Mouse (Mus musculus) liver, postnatal 0 days (tissue): Measurements from ENCODE around the gene Ppat. TPM values are rescaled to one million over a fixed set of nuclear protein-coding genes. Genes with fewer than 3 reads are reported as not detected.

Experiments used
- ATAC-seq: fragments of 200-750 bp; cut with Nextera tagmentation; 2 replicates; pipeline ENCODE4 v1.8.0; 2017; ENCODE audit warnings: mild to moderate bottlenecking, moderate library complexity
- DNase-seq: peaks from one replicate; pipeline ENCODE4 v3.0.0-alpha.2; 2016
- H3K27ac ChIP-seq: fragments of 300-500 bp; sonication (generic); 2 replicates; pipeline ENCODE4 v1.5.1; 2014; ENCODE audit warnings: antibody characterized with exemption, moderate library complexity, mild to moderate bottlenecking, low read depth
- H3K27me3 ChIP-seq: fragments of 300-500 bp; sonication (generic); 2 replicates; pipeline ENCODE4 v1.6.1; 2014; ENCODE audit warnings: low read length, control low read depth, mixed read lengths; ENCODE audit not compliant: insufficient read depth
- H3K36me3 ChIP-seq: fragments of 300-500 bp; sonication (generic); replicated peaks from 2 replicates; pipeline ENCODE4 v1.6.1; 2014; ENCODE audit warnings: mild to moderate bottlenecking, control low read depth, low read length, moderate library complexity, mixed read lengths; ENCODE audit not compliant: insufficient read depth
- H3K4me1 ChIP-seq: fragments of 300-500 bp; sonication (generic); 2 replicates; pipeline ENCODE4 v1.6.1; 2014; ENCODE audit warnings: antibody characterized with exemption, mild to moderate bottlenecking, control low read depth; ENCODE audit not compliant: insufficient read depth
- H3K4me2 ChIP-seq: fragments of 300-500 bp; sonication (generic); 2 replicates; pipeline ENCODE4 v1.6.1; 2014; ENCODE audit warnings: low read depth, mild to moderate bottlenecking, low read length, moderate library complexity, mixed read lengths
- H3K4me3 ChIP-seq: fragments of 300-500 bp; sonication (generic); 2 replicates; pipeline ENCODE4 v1.5.1; 2014; ENCODE audit warnings: low read depth, low read length
- H3K9ac ChIP-seq: fragments of 300-500 bp; sonication (generic); replicated peaks from 2 replicates; pipeline ENCODE4 v1.6.1; 2014; ENCODE audit warnings: mild to moderate bottlenecking, moderate library complexity
- H3K9me3 ChIP-seq: fragments of 300-500 bp; sonication (generic); 2 replicates; pipeline ENCODE4 v1.6.1; 2016; ENCODE audit warnings: mild to moderate bottlenecking, control low read depth, low read length, mixed read lengths
- CTCF ChIP-seq: sonication (generic); IDR thresholded peaks from 2 replicates; pipeline ENCODE4 v1.5.1; 2016; ENCODE audit warnings: antibody characterized with exemption, low read depth
- EP300 ChIP-seq: IDR thresholded peaks from 2 replicates; pipeline ENCODE4 v1.6.1; 2016; ENCODE audit warnings: antibody characterized with exemption, low read depth, mild to moderate bottlenecking
- WGBS: fragments of 180-500 bp; shearing (Covaris S2); extraction: QIAGEN DNeasy Blood & Tissue Kit; methylation state at CpG from one replicate; pipeline ENCODE4 v1.1.7; 2014; ENCODE audit not compliant: insufficient replicate concordance; 5-methylcytosine and 5-hydroxymethylcytosine counted together
- polyA plus RNA-seq: library from polyadenylated mRNA; unstranded; fragments of >200 nt; fragmentation: Nextera tagmentation; extraction: Ambion mirVana; gene quantifications from 2 replicates; pipeline ENCODE4 v1.2.1, GENCODE M21; 2015

Ppat gene
- polyA plus RNA-seq = 14.9 and 17.6 TPM in 2 replicates

- ATAC-seq (peak; percentile 94), DNase-seq (peak; percentile 99)
- H3K4me3 ChIP-seq = peak within 1 kb of the TSS; percentile 66
- no peaks in the 10 kb centered on the region for H3K9me3 ChIP-seq
- H3K4me2 ChIP-seq = peak within 1 kb of the TSS; percentile 97
- peaks cover 61% of the 10 kb centered on the region for H3K4me1 ChIP-seq
- H3K36me3 ChIP-seq = peaks cover 11% of the 10 kb centered on the region
- no peaks in the 10 kb centered on the region for H3K27me3 ChIP-seq
- peak within 1 kb of the TSS; percentile 92 for H3K27ac ChIP-seq
- H3K9ac ChIP-seq = peak within 1 kb of the TSS; percentile 76
- no peak for TF ChIP-seq CTCF
- peak; percentile 21; the same call in 1 of the 2 replicates for TF ChIP-seq EP300
- WGBS = under 1% methylated on average over 81 of the region's 81 CpGs
Observed at GRCm38 (mm10) chr5:76951106-76952027, at the start of gene Ppat, which contains the start of gene Paics. Ppat (minus strand) TSS chr5:76951578. Paics (plus strand) TSS chr5:76951307.

- DNase-seq (no peak), ATAC-seq (no peak)
- H3K4me3 ChIP-seq = no peak overlapping the region
- no peak overlapping the region for H3K27ac ChIP-seq
- H3K27me3 ChIP-seq = no peaks in the 10 kb centered on the region
- no peak overlapping the region for H3K4me2 ChIP-seq
- H3K36me3 ChIP-seq = peaks cover 63% of the 10 kb centered on the region
- H3K9ac ChIP-seq = no peak overlapping the region
- TF ChIP-seq CTCF (peak; percentile 60), EP300 (no peak)
- WGBS = 60% methylated on average over 5 of the region's 5 CpGs
- H3K4me1 ChIP-seq = no peaks in the 10 kb centered on the region
- no peaks in the 10 kb centered on the region for H3K9me3 ChIP-seq
Observed at GRCm38 (mm10) chr5:76998416-76998815, 47.0 kb upstream of the Ppat start.

- peaks cover 4% of the 10 kb centered on the region; the same call in 1 of the 2 replicates for H3K4me1 ChIP-seq
Observed at GRCm38 (mm10) chr5:76993174-76993814, 41.9 kb upstream of the Ppat start.

GRCm38 (mm10) chr5:76990789-76991188 is 39.4 kb upstream of the Ppat start:
- peaks cover 74% of the 10 kb centered on the region for H3K36me3 ChIP-seq
- H3K9ac ChIP-seq = no peak overlapping the region
- peaks cover 4% of the 10 kb centered on the region; the same call in 1 of the 2 replicates for H3K4me1 ChIP-seq
- 64% methylated on average over 3 of the region's 3 CpGs for WGBS
- H3K27ac ChIP-seq = peak overlapping the region; percentile 57; the same call in 1 of the 2 replicates
- no peak for DNase-seq
- H3K4me3 ChIP-seq = no peak overlapping the region
- ATAC-seq = peak; percentile 53
- no peaks in the 10 kb centered on the region for H3K9me3 ChIP-seq
- TF ChIP-seq CTCF = no peak
- peak; percentile 83 for TF ChIP-seq EP300
- 0 out of 2 replicates have a peak overlapping the region, but pooled peaks have one; percentile 1 for H3K4me2 ChIP-seq
- H3K27me3 ChIP-seq = no peaks in the 10 kb centered on the region

More at GRCm38 (mm10) chr5:76993174-76993814, 41.9 kb upstream of the Ppat start:
- Histone ChIP-seq H3K36me3 (peaks cover 80% of the 10 kb centered on the region), H3K27ac (peak overlapping the region; percentile 78), H3K4me3 (no peak overlapping the region), H3K9ac (no peak overlapping the region), H3K4me2 (peak overlapping the region; percentile 10; the same call in 1 of the 2 replicates), H3K27me3 (no peaks in the 10 kb centered on the region), H3K9me3 (no peaks in the 10 kb centered on the region)
- peak; percentile 87 for TF ChIP-seq EP300
- TF ChIP-seq CTCF = no peak
- WGBS = 60% methylated on average over 5 of the region's 5 CpGs
- peak; percentile 43 for DNase-seq
- peak; percentile 94 for ATAC-seq

- peaks cover 69% of the 10 kb centered on the region for H3K36me3 ChIP-seq
- no peak for ATAC-seq
- WGBS = 88% methylated on average over 11 of the region's 11 CpGs
Observed at GRCm38 (mm10) chr5:76984015-76984414, 32.6 kb upstream of the Ppat start.

More at GRCm38 (mm10) chr5:76984015-76984414, 32.6 kb upstream of the Ppat start:
- H3K9ac ChIP-seq = no peak overlapping the region
- no peaks in the 10 kb centered on the region for H3K4me1 ChIP-seq
- no peaks in the 10 kb centered on the region for H3K27me3 ChIP-seq
- no peak overlapping the region for H3K27ac ChIP-seq
- no peak for DNase-seq
- TF ChIP-seq CTCF (no peak; the same call in none of the 2 replicates), EP300 (no peak)
- no peaks in the 10 kb centered on the region for H3K9me3 ChIP-seq
- H3K4me2 ChIP-seq = no peak overlapping the region
- H3K4me3 ChIP-seq = no peak overlapping the region
